In genomic region chr3:85282816-85283215, GRCm38 (mm10) we compare ENCODE assay signal across 25 mouse cellular contexts.
DNase-seq lines count a peak whose midpoint lies in the region; ATAC-seq and TF ChIP-seq lines count a peak whose summit lies in the region.
"Had no signal": no experiment of that assay in that cellular context is flagged by ENCODE, and none has a peak within 500 bp of the region (broad histone marks: within the 10 kb centered on the region; RNA-seq: fewer than 3 reads in every experiment).

No protein-coding gene starts in this region.

- intact Hi-C loops in gastrocnemius, postnatal 36 days (cut with DNase I): loop anchor here (5.0 kb wide), 1 partner anchor 79 kb away; no protein-coding TSS in a partner anchor

- peak; percentile 56 for DNase-seq in gastrocnemius, adult 18-20 months (ENCODE audit: low spot score)
- no peak for DNase-seq in gastrocnemius, postnatal 36 days
- peak; percentile 26 to 51 for DNase-seq in heart, adult 18-20 months
- DNase-seq in heart, adult 8-10 months (ENCODE audit: low spot score): peak; percentile 35
- DNase-seq in heart, embryonic 10.5 days (ENCODE audit: low spot score): no peak
- peak; percentile 7 for DNase-seq in liver, postnatal 0 days
- DNase-seq: adrenal gland, adult 8-10 months; adrenal gland, postnatal 14 days; adrenal gland, postnatal 36 days; B cell, adult 2 months; cerebellum, adult 11-12 months; cerebellum, adult 2 months; cerebellum, adult 9-10 months; cerebellum, postnatal 10 days; cerebellum, postnatal 25 days had no signal

- H3K4me1 ChIP-seq in heart, embryonic 12.5 days (replicated peaks): no peaks in the 10 kb centered on the region
- no peaks in the 10 kb centered on the region for H3K4me1 ChIP-seq in heart, embryonic 10.5 days
- H3K4me1 ChIP-seq in liver, postnatal 0 days (ENCODE audit: insufficient read depth): no peaks in the 10 kb centered on the region
- H3K4me1 ChIP-seq in liver, embryonic 12.5 days: no peaks in the 10 kb centered on the region
- H3K4me1 ChIP-seq: embryonic facial prominence, embryonic 10.5 days; embryonic facial prominence, embryonic 12.5 days; forebrain, embryonic 13.5 days had no signal

- H3K36me3 ChIP-seq in heart, embryonic 12.5 days: no peaks in the 10 kb centered on the region
- no peaks in the 10 kb centered on the region for H3K36me3 ChIP-seq in heart, embryonic 10.5 days
- no peaks in the 10 kb centered on the region for H3K36me3 ChIP-seq in liver, postnatal 0 days (replicated peaks; ENCODE audit: insufficient read depth, low read length)
- H3K36me3 ChIP-seq in liver, embryonic 12.5 days: no peaks in the 10 kb centered on the region
- H3K36me3 ChIP-seq: embryonic facial prominence, embryonic 10.5 days; embryonic facial prominence, embryonic 12.5 days; G1E had no signal

- no peak overlapping the region for H3K27ac ChIP-seq in heart, embryonic 12.5 days (ENCODE audit: poor library complexity, severe bottlenecking)
- H3K27ac ChIP-seq in heart, embryonic 10.5 days: no peak overlapping the region
- H3K27ac ChIP-seq in liver, postnatal 0 days (ENCODE audit: low read depth): no peak overlapping the region
- no peak overlapping the region for H3K27ac ChIP-seq in liver, embryonic 12.5 days
- H3K27ac ChIP-seq: embryonic facial prominence, embryonic 10.5 days; embryonic facial prominence, embryonic 12.5 days; forebrain, embryonic 13.5 days had no signal

- no peak for ATAC-seq in heart, embryonic 12.5 days (ENCODE audit: insufficient number of reproducible peaks, low FRiP score)
- no peak for ATAC-seq in liver, postnatal 0 days
- no peak for ATAC-seq in liver, embryonic 12.5 days
- ATAC-seq: activated CD4-positive, CD25-positive, alpha-beta regulatory T cell, adult 4 months; CD4-positive, CD25-positive, alpha-beta regulatory T cell, adult 4 months; forebrain, embryonic 13.5 days; Patski had no signal

- TF ChIP-seq EP300 in liver, postnatal 0 days (IDR thresholded peaks at IDR 0.05; ENCODE audit: low read depth): no peak

- H3K9me3 ChIP-seq in heart, embryonic 12.5 days (replicated peaks): no peaks in the 10 kb centered on the region
- no peaks in the 10 kb centered on the region for H3K9me3 ChIP-seq in heart, embryonic 10.5 days
- H3K9me3 ChIP-seq in liver, postnatal 0 days (ENCODE audit: low read length): no peaks in the 10 kb centered on the region
- no peaks in the 10 kb centered on the region for H3K9me3 ChIP-seq in liver, embryonic 12.5 days (replicated peaks)
- H3K9me3 ChIP-seq: embryonic facial prominence, embryonic 10.5 days; embryonic facial prominence, embryonic 12.5 days; forebrain, embryonic 13.5 days; G1E had no signal

- no peak overlapping the region for H3K4me3 ChIP-seq in heart, embryonic 12.5 days
- no peak overlapping the region for H3K4me3 ChIP-seq in heart, embryonic 10.5 days
- H3K4me3 ChIP-seq in liver, postnatal 0 days (ENCODE audit: low read depth, low read length): no peak overlapping the region
- no peak overlapping the region for H3K4me3 ChIP-seq in liver, embryonic 12.5 days
- H3K4me3 ChIP-seq: embryonic facial prominence, embryonic 10.5 days; embryonic facial prominence, embryonic 12.5 days; forebrain, embryonic 13.5 days had no signal

- no peak overlapping the region for H3K9ac ChIP-seq in heart, embryonic 12.5 days
- no peak overlapping the region for H3K9ac ChIP-seq in liver, postnatal 0 days (replicated peaks)
- H3K9ac ChIP-seq in liver, embryonic 12.5 days: no peak overlapping the region
- H3K9ac ChIP-seq: embryonic facial prominence, embryonic 12.5 days; forebrain, embryonic 13.5 days had no signal

- no peak overlapping the region for H3K4me2 ChIP-seq in heart, embryonic 12.5 days
- no peak overlapping the region for H3K4me2 ChIP-seq in liver, postnatal 0 days (ENCODE audit: low read depth, low read length)
- H3K4me2 ChIP-seq in liver, embryonic 12.5 days: no peak overlapping the region
- H3K4me2 ChIP-seq: embryonic facial prominence, embryonic 12.5 days; forebrain, embryonic 13.5 days had no signal

- H3K27me3 ChIP-seq in heart, embryonic 12.5 days (replicated peaks): no peaks in the 10 kb centered on the region; the same call in 1 of the 2 replicates
- no peaks in the 10 kb centered on the region; the same call in 1 of the 2 replicates for H3K27me3 ChIP-seq in heart, embryonic 10.5 days (ENCODE audit: insufficient read depth, poor library complexity, severe bottlenecking)
- H3K27me3 ChIP-seq in liver, postnatal 0 days (ENCODE audit: insufficient read depth, low read length): no peaks in the 10 kb centered on the region
- H3K27me3 ChIP-seq in liver, embryonic 12.5 days (replicated peaks): no peaks in the 10 kb centered on the region
- H3K27me3 ChIP-seq: CH12.LX; embryonic facial prominence, embryonic 12.5 days; forebrain, embryonic 13.5 days; Patski had no signal

- no peak for TF ChIP-seq CTCF in liver, postnatal 0 days (IDR thresholded peaks at IDR 0.05; ENCODE audit: low read depth)

- 87% methylated on average over 5 of the region's 5 CpGs for WGBS in heart, embryonic 12.5 days
- 83% methylated on average over 5 of the region's 5 CpGs for WGBS in heart, embryonic 10.5 days
- WGBS in liver, postnatal 0 days (ENCODE audit: insufficient replicate concordance): 76% methylated on average over 5 of the region's 5 CpGs
- WGBS in liver, embryonic 12.5 days (ENCODE audit: insufficient replicate concordance): 72% methylated on average over 5 of the region's 5 CpGs

Comparison
In these comparisons a context has a peak if more than half of its experiments do, and no peak if none do; other contexts are left out.
1. DNase-seq: peak in gastrocnemius, adult 18-20 months (single experiment), heart, adult 18-20 months (2 of 2), heart, adult 8-10 months (single experiment) and liver, postnatal 0 days (single experiment); none in gastrocnemius, postnatal 36 days (0 of 2) and heart, embryonic 10.5 days (single experiment).